Mouse (Mus musculus) kidney, adult 2 months (tissue): Measurements from ENCODE around the gene Engase. TPM values are rescaled to one million over a fixed set of nuclear protein-coding genes. Genes with fewer than 3 reads are reported as not detected.

Experiments
- DNase-seq: peaks from one replicate; pipeline ENCODE4 v3.0.0; 2021
- H3K27ac ChIP-seq: fragments of 200-500 bp; 2 replicates; pipeline ENCODE4 v1.5.1; 2012; ENCODE audit warnings: low read depth, low read length, control low read depth, inconsistent platforms; ENCODE audit not compliant: insufficient read depth
- H3K27me3 ChIP-seq: fragments of 200-500 bp; replicated peaks from 2 replicates; pipeline ENCODE4 v1.6.1; 2012; ENCODE audit warnings: mild to moderate bottlenecking, moderate library complexity, low read length, inconsistent platforms; ENCODE audit not compliant: control insufficient read depth, insufficient read depth
- H3K36me3 ChIP-seq: fragments of 200-500 bp; 2 replicates; pipeline ENCODE4 v1.6.1; 2012; ENCODE audit warnings: mild to moderate bottlenecking, moderate library complexity, low read length, inconsistent platforms; ENCODE audit not compliant: control insufficient read depth, insufficient read depth
- H3K4me1 ChIP-seq: fragments of 200-500 bp; 2 replicates; pipeline ENCODE4 v1.6.1; 2011; ENCODE audit warnings: low read length; ENCODE audit not compliant: control insufficient read depth, insufficient read depth
- H3K4me3 ChIP-seq: fragments of 200-500 bp; 2 replicates; pipeline ENCODE4 v1.5.1; 2011; ENCODE audit warnings: mild to moderate bottlenecking, low read depth, low read length, control low read depth; ENCODE audit not compliant: insufficient read depth
- CTCF ChIP-seq: fragments of 200-500 bp; conservative IDR thresholded peaks from 2 replicates; pipeline ENCODE4 v1.5.1; 2011; ENCODE audit warnings: low read depth, mild to moderate bottlenecking, control low read depth, low read length, moderate library complexity, mixed read lengths; ENCODE audit not compliant: insufficient read depth, insufficient read length
- POLR2A ChIP-seq: fragments of 200-500 bp; IDR thresholded peaks from one replicate; pipeline ENCODE4 v1.6.1; 2011; ENCODE audit warnings: low read depth, low read length, control low read depth
- WGBS: fragments of 180-500 bp; shearing (Covaris S2); methylation state at CpG from one replicate; pipeline ENCODE4 v1.1.7; 2018; 5-methylcytosine and 5-hydroxymethylcytosine counted together
- polyA plus RNA-seq: library from polyadenylated mRNA; depleted of rRNA; stranded (reverse); fragments of >200 nt; gene quantifications from 2 replicates; pipeline ENCODE4 v1.2.3, GENCODE M21; 2012; rRNA removed

The Engase gene
- polyA plus RNA-seq, 1 experiment, result 12.3 TPM

GRCm38 (mm10) chr11:118530313-118530712 is 53.7 kb downstream of the Engase start:
- 79% methylated on average over 8 of the region's 8 CpGs for WGBS
- Histone ChIP-seq H3K27ac (no peak overlapping the region), H3K27me3 (no peaks in the 10 kb centered on the region), H3K4me3 (no peak overlapping the region), H3K4me1 (no peaks in the 10 kb centered on the region), H3K36me3 (no peaks in the 10 kb centered on the region)
- no peak for DNase-seq
- TF ChIP-seq POLR2A (no peak), CTCF (no peak)

- DNase-seq, result peak; percentile 19
- H3K27me3 ChIP-seq, result no peaks in the 10 kb centered on the region
- no peak overlapping the region for H3K27ac ChIP-seq
- no peak overlapping the region for H3K4me3 ChIP-seq
- no peaks in the 10 kb centered on the region for H3K4me1 ChIP-seq
- 24% methylated on average over 18 of the region's 18 CpGs for WGBS
- no peaks in the 10 kb centered on the region for H3K36me3 ChIP-seq
- TF ChIP-seq CTCF (no peak; the same call in 1 of the 2 replicates), POLR2A (no peak)
Observed at GRCm38 (mm10) chr11:118534382-118535092, 57.9 kb downstream of the Engase start.

- Histone ChIP-seq H3K27me3 (no peaks in the 10 kb centered on the region), H3K27ac (no peak overlapping the region), H3K4me3 (no peak overlapping the region), H3K4me1 (peaks cover 17% of the 10 kb centered on the region), H3K36me3 (no peaks in the 10 kb centered on the region)
- TF ChIP-seq CTCF, result no peak
- no peak for TF ChIP-seq POLR2A
- no peak for DNase-seq
- WGBS, result 74% methylated on average over 11 of the region's 11 CpGs
Observed at GRCm38 (mm10) chr11:118538008-118538407, 61.4 kb downstream of the Engase start.

Other genes with a start within 250 kb of the Engase start
- gene Cyth1, start 228.2 kb upstream of the Engase start, polyA plus RNA-seq, result 18.9 and 19.5 TPM in 2 replicates
- 11.2 and 12.3 TPM in 2 replicates for gene Usp36, start 186.6 kb upstream of the Engase start, polyA plus RNA-seq
- gene Cep295nl, start 134.3 kb upstream of the Engase start, polyA plus RNA-seq, result 0.06 and 0.07 TPM in 2 replicates
- gene Timp2, start 121.1 kb upstream of the Engase start, polyA plus RNA-seq, result 78.7 and 83.3 TPM in 2 replicates
- 360 and 363 TPM in 2 replicates for gene Lgals3bp, start 74.7 kb upstream of the Engase start, polyA plus RNA-seq
- gene Cant1, start 57.7 kb upstream of the Engase start, polyA plus RNA-seq, result 42.6 and 53.0 TPM in 2 replicates
- 22.8 and 24.2 TPM in 2 replicates for gene C1qtnf1, start 48.6 kb upstream of the Engase start, polyA plus RNA-seq